Mouse (Mus musculus): ENCODE measurements at regions not wholly inside any gene's neighbourhood (a gene's known extent, or its start where the extent isn't known, plus 50 kb on each side); places are given as distances from the start of the nearest gene placed in this dataset.

- no peak for DNase-seq
These were observed 62.6 kb downstream of the Perp start for GRCm38 (mm10) chr10:18907276-18907960.

DNA sequence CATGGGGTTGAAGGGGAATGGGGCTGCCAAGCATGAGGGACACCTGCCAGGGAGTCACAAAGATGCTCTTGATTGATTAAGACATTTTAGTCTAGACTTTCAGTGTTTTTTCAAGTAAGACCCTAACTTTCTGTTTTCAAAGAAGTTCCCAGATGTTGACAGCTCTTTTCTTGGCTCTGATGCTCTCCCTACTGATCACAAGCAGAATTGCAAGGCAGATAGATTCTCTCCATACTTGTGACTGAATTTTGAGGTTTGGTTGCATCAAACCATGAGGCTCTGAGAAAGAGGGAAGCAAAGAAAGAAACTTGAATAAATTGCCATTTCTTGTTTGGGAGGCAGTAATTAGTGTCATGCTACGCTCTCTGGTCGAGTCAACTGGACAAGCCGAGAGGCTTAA lies 64.5 kb downstream of the Perp start:
- DNase-seq, result no peak

DNA sequence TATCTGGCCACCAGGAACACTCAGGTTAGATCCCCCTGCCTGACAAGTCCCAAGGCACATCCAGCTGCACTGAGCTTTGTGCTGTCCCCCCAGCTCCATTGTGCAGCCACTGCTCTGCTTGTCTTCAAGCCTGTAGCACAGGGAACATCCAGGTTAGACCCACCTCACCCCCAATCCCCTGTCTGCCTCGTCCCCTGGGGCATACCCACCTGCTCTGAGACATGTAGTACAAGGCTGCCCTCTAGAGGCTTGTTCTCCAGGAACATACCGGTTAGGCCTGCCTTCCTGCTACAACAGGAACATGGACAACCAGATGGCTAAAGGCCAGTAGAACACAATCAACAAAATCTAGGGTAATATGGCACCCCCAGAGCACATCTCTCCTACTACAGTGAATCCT lies 66.1 kb downstream of the Perp start:
- DNase-seq, result peak in 1 of 2 experiments; percentile 10

GRCm38 (mm10) chr10:18917120-18917616 lies 72.3 kb downstream of the Perp start:
- DNase-seq, result no peak

DNA sequence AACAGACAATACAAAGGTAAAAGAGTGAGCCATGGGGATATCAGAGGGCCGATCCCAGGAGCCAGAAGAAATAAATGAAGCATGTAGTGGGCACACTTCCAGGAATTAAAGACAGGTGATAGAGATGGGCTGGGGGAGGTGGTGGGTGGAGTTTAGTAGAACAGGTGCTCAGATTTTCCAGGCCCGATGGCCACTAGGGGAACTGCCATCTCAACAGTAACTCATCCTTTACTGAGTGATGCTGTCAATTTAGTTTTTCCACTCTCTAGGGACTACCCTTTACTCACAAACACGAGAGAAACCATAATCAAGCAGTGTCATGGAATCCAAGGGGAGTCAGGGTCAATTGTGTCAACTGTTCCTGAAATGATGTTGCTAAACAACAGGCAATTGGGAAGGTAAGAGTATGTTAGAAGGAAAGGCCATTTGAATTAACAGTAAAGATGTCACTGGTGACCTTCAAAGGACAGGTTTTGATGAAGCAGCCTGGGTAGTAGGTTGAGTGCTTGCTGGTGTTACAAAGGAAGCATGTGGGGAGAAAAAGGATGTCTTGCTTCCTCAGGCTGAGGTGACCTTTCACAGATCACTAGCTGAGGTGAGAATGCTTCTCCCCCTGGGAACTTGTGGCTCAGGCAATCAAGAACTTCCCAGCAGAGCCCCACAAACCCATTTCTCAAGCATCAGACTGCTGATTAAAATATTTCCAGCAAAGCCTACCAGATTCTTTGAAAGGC lies 78.4 kb downstream of the Perp start:
- DNase-seq, result no peak

DNA sequence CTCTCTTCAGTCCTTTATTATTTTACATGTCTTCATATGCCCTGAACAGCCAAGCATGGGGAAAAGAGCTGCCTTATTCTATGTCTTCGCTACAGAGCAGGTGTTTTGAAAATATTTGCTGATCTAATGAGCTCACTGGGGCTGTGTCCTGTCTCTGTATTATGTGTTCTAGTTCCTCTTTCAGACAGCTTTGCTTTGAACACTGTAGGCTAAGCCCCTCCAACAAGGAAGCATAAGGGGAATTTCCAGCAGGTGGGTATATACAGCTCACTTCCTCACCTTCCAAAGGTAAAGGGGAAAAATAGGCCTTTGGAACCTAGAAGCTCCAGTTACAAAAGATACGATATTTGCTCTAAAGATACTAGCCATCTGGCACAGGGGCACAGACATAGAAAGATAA lies 83.0 kb downstream of the Perp start:
- no peak for DNase-seq

DNA sequence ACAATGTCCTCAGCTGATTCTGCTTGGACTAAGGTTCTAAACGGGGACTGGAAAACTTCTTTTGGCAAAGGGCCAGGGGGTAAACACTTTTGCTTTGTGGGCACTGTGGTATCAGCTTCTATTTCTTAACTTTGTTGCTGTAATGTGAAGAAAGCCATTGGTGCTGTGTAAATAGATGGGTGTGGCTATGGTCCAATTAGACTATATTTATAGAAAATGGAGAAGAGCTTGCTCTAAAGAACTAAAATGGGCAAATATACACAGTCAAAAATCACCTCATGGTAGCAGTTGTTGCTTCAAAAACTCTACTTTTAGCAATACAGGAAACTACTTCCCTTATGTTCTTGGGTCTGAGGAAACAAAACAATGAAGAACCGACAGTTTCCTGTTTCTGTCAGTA lies 84.1 kb downstream of the Tnfaip3 start:
- DNase-seq, result no peak

GRCm38 (mm10) chr10:18941447-18941846 lies 74.0 kb downstream of the Tnfaip3 start:
- no peak for DNase-seq

DNA sequence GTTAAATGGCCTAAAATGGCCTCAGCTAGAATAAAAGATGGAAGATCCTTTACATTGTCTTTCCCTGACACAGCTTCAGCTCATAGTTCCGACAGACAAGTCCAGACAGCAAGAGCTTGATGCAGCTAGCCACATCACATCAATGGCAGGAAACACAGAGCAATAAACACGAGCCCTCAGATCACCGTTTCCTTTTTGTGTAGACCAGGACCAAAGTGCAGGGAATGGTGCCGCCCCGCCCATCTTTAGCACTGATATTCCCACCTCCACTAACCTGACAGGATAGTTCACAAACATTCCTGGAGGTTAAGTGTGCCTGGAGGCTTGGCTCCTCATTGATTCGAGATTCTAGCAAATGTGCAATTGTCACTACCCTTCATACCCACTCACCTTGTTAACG lies 73.5 kb downstream of the Tnfaip3 start:
- no peak for DNase-seq

GRCm38 (mm10) chr10:18943296-18944075 lies 72.0 kb downstream of the Tnfaip3 start:
- DNase-seq, result no peak

- no peak for DNase-seq
These were observed 68.7 kb downstream of the Tnfaip3 start for GRCm38 (mm10) chr10:18946727-18947126.
